Mouse (Mus musculus): ENCODE data around the gene Auts2. TPM values are rescaled to one million over a fixed set of nuclear protein-coding genes. Genes with fewer than 3 reads are reported as not detected.

Auts2 gene
- polyA plus RNA-seq, 1 experiment from 2014 or later, result 56.7 TPM

- WGBS, result 70% methylated on average over 7 of the region's 7 CpGs
- no peaks in the 10 kb centered on the region for H3K9me3 ChIP-seq
- no peaks in the 10 kb centered on the region for H3K27me3 ChIP-seq (ENCODE audit: insufficient read depth, poor library complexity, severe bottlenecking)
- peaks cover 12% of the 10 kb centered on the region for H3K4me1 ChIP-seq (replicated peaks)
- no peak for DNase-seq (ENCODE audit: low spot score)
- H3K4me3 ChIP-seq, result no peak overlapping the region
- no peak overlapping the region for H3K27ac ChIP-seq
- no peaks in the 10 kb centered on the region for H3K36me3 ChIP-seq
Measured at GRCm38 (mm10) chr5:132135941-132136663, 407.0 kb downstream of the Auts2 start.

GRCm38 (mm10) chr5:132131948-132132347, 411.2 kb downstream of the Auts2 start:
- WGBS, result 96% methylated on average over 3 of the region's 3 CpGs
- Histone ChIP-seq H3K4me3 (no peak overlapping the region), H3K27me3 (ENCODE audit: insufficient read depth, poor library complexity, severe bottlenecking) (no peaks in the 10 kb centered on the region), H3K27ac (no peak overlapping the region), H3K4me1 (replicated peaks) (peaks cover 9% of the 10 kb centered on the region; the same call in 1 of the 2 replicates), H3K36me3 (no peaks in the 10 kb centered on the region), H3K9me3 (no peaks in the 10 kb centered on the region)
- no peak for DNase-seq (ENCODE audit: low spot score)

- no peak overlapping the region for H3K27ac ChIP-seq
- 69% methylated on average over 4 of the region's 4 CpGs for WGBS
- 0 out of 2 replicates have a peak, but pooled peaks cover 3% of the 10 kb centered on the region for H3K4me1 ChIP-seq (replicated peaks)
- H3K27me3 ChIP-seq (ENCODE audit: insufficient read depth, poor library complexity, severe bottlenecking), result no peaks in the 10 kb centered on the region
- H3K4me3 ChIP-seq, result no peak overlapping the region
- H3K36me3 ChIP-seq, result no peaks in the 10 kb centered on the region
- no peaks in the 10 kb centered on the region for H3K9me3 ChIP-seq
- DNase-seq (ENCODE audit: low spot score), result no peak
Measured at GRCm38 (mm10) chr5:132130577-132130976, 412.6 kb downstream of the Auts2 start.

GRCm38 (mm10) chr5:132126626-132127025, 416.5 kb downstream of the Auts2 start:
- Histone ChIP-seq H3K27me3 (ENCODE audit: insufficient read depth, poor library complexity, severe bottlenecking) (no peaks in the 10 kb centered on the region), H3K36me3 (no peaks in the 10 kb centered on the region), H3K4me3 (no peak overlapping the region), H3K9me3 (no peaks in the 10 kb centered on the region), H3K4me1 (replicated peaks) (0 out of 2 replicates have a peak, but pooled peaks cover 3% of the 10 kb centered on the region), H3K27ac (no peak overlapping the region)
- no peak for DNase-seq (ENCODE audit: low spot score)
- 92% methylated on average over 12 of the region's 12 CpGs for WGBS

GRCm38 (mm10) chr5:132115631-132116030, 427.5 kb downstream of the Auts2 start:
- WGBS, result 79% methylated on average over 3 of the region's 3 CpGs
- Histone ChIP-seq H3K9me3 (no peaks in the 10 kb centered on the region), H3K27ac (no peak overlapping the region), H3K27me3 (ENCODE audit: insufficient read depth, poor library complexity, severe bottlenecking) (no peaks in the 10 kb centered on the region), H3K4me3 (no peak overlapping the region), H3K4me1 (replicated peaks) (no peaks in the 10 kb centered on the region), H3K36me3 (no peaks in the 10 kb centered on the region)
- no peak for DNase-seq (ENCODE audit: low spot score)

- DNase-seq (ENCODE audit: low spot score), result no peak
Measured at GRCm38 (mm10) chr5:132114561-132115301, 428.4 kb downstream of the Auts2 start.

GRCm38 (mm10) chr5:132113480-132113879, 429.7 kb downstream of the Auts2 start:
- H3K9me3 ChIP-seq, result no peaks in the 10 kb centered on the region
- no peaks in the 10 kb centered on the region for H3K4me1 ChIP-seq (replicated peaks)
- no peak overlapping the region for H3K27ac ChIP-seq
- no peak overlapping the region for H3K4me3 ChIP-seq
- H3K36me3 ChIP-seq, result no peaks in the 10 kb centered on the region
- H3K27me3 ChIP-seq (ENCODE audit: insufficient read depth, poor library complexity, severe bottlenecking), result no peaks in the 10 kb centered on the region
- DNase-seq (ENCODE audit: low spot score), result no peak
- 81% methylated on average over 7 of the region's 7 CpGs for WGBS

More at GRCm38 (mm10) chr5:132114561-132115301, 428.4 kb downstream of the Auts2 start:
- no peak overlapping the region for H3K4me3 ChIP-seq
- WGBS, result 72% methylated on average over 8 of the region's 8 CpGs
- H3K27ac ChIP-seq, result no peak overlapping the region
- H3K9me3 ChIP-seq, result no peaks in the 10 kb centered on the region
- no peaks in the 10 kb centered on the region for H3K36me3 ChIP-seq
- H3K27me3 ChIP-seq (ENCODE audit: insufficient read depth, poor library complexity, severe bottlenecking), result no peaks in the 10 kb centered on the region
- H3K4me1 ChIP-seq (replicated peaks), result no peaks in the 10 kb centered on the region

GRCm38 (mm10) chr5:132112666-132113065, 430.5 kb downstream of the Auts2 start:
- H3K4me3 ChIP-seq, result no peak overlapping the region
- H3K4me1 ChIP-seq (replicated peaks), result no peaks in the 10 kb centered on the region
- no peaks in the 10 kb centered on the region for H3K27me3 ChIP-seq (ENCODE audit: insufficient read depth, poor library complexity, severe bottlenecking)
- H3K36me3 ChIP-seq, result no peaks in the 10 kb centered on the region
- no peak overlapping the region for H3K27ac ChIP-seq
- H3K9me3 ChIP-seq, result no peaks in the 10 kb centered on the region
- no peak for DNase-seq (ENCODE audit: low spot score)
- 94% methylated on average over 7 of the region's 7 CpGs for WGBS

GRCm38 (mm10) chr5:132102426-132102825, 440.7 kb downstream of the Auts2 start:
- H3K9me3 ChIP-seq, result no peaks in the 10 kb centered on the region
- no peak overlapping the region for H3K27ac ChIP-seq
- no peak for DNase-seq (ENCODE audit: low spot score)
- H3K27me3 ChIP-seq (ENCODE audit: insufficient read depth, poor library complexity, severe bottlenecking), result no peaks in the 10 kb centered on the region
- H3K4me1 ChIP-seq (replicated peaks), result peaks cover 19% of the 10 kb centered on the region
- WGBS, result 95% methylated on average over 4 of the region's 4 CpGs
- H3K4me3 ChIP-seq, result no peak overlapping the region
- no peaks in the 10 kb centered on the region for H3K36me3 ChIP-seq

- H3K36me3 ChIP-seq, result no peaks in the 10 kb centered on the region
- H3K27ac ChIP-seq, result peak overlapping the region; percentile 37; the same call in 1 of the 2 replicates
- WGBS, result 23% methylated on average over 3 of the region's 3 CpGs
- H3K4me1 ChIP-seq (replicated peaks), result peaks cover 19% of the 10 kb centered on the region
- H3K4me3 ChIP-seq, result no peak overlapping the region
- no peak for DNase-seq (ENCODE audit: low spot score)
- no peaks in the 10 kb centered on the region for H3K27me3 ChIP-seq (ENCODE audit: insufficient read depth, poor library complexity, severe bottlenecking)
- H3K9me3 ChIP-seq, result no peaks in the 10 kb centered on the region
Measured at GRCm38 (mm10) chr5:132098461-132098860, 444.7 kb downstream of the Auts2 start.

GRCm38 (mm10) chr5:132092721-132093120, 450.4 kb downstream of the Auts2 start:
- no peak for DNase-seq (ENCODE audit: low spot score)
- H3K4me1 ChIP-seq (replicated peaks), result peaks cover 31% of the 10 kb centered on the region
- H3K9me3 ChIP-seq, result no peaks in the 10 kb centered on the region
- no peak overlapping the region for H3K27ac ChIP-seq
- no peaks in the 10 kb centered on the region for H3K27me3 ChIP-seq (ENCODE audit: insufficient read depth, poor library complexity, severe bottlenecking)
- no peak overlapping the region for H3K4me3 ChIP-seq
- WGBS, result 79% methylated on average over 6 of the region's 6 CpGs
- no peaks in the 10 kb centered on the region for H3K36me3 ChIP-seq

GRCm38 (mm10) chr5:132089496-132090250, 453.5 kb downstream of the Auts2 start:
- no peak overlapping the region for H3K4me3 ChIP-seq
- H3K4me1 ChIP-seq (replicated peaks), result peaks cover 29% of the 10 kb centered on the region
- H3K27ac ChIP-seq, result 0 out of 2 replicates have a peak overlapping the region, but pooled peaks have one; percentile 16
- no peaks in the 10 kb centered on the region for H3K36me3 ChIP-seq
- DNase-seq (ENCODE audit: low spot score), result no peak
- WGBS, result 74% methylated on average over 10 of the region's 10 CpGs
- no peaks in the 10 kb centered on the region for H3K27me3 ChIP-seq (ENCODE audit: insufficient read depth, poor library complexity, severe bottlenecking)
- H3K9me3 ChIP-seq, result no peaks in the 10 kb centered on the region
